Mouse (Mus musculus) hindlimb bud, embryonic 11.5 days (tissue): ENCODE data around the gene Tmbim1.
"Not testable (repeated sequence)": the region's sequence is repeated elsewhere in the genome, so short reads cannot be mapped to it uniquely, and the experiment has no call there.

Experiments used
- DNase-seq: peaks from one replicate; pipeline ENCODE4 v3.0.0-alpha.2; 2012; ENCODE audit warnings: low read depth, low spot score; ENCODE audit errors: extremely low spot score

The Tmbim1 gene

DNA sequence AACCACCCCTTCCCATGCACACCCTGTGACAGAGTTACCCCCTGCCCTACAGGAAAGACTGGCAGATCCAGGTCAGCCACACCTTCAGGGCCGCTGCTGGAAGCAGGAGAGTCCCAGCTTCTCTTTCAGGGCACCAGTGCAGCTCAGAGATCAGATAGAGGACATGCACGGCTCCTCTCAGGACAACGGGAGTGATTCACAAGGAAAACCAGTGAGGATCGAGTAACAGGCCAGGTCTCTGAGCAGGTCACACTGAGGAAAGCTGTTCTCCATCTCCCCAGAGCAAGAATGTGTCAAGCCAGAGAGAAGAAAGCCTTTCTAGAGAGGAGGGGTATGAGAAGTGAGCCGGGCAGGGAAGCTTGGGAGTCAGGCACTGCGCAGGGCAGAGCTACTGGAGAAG, 8.9 kb downstream of the Tmbim1 start:
- DNase-seq = no peak

DNA sequence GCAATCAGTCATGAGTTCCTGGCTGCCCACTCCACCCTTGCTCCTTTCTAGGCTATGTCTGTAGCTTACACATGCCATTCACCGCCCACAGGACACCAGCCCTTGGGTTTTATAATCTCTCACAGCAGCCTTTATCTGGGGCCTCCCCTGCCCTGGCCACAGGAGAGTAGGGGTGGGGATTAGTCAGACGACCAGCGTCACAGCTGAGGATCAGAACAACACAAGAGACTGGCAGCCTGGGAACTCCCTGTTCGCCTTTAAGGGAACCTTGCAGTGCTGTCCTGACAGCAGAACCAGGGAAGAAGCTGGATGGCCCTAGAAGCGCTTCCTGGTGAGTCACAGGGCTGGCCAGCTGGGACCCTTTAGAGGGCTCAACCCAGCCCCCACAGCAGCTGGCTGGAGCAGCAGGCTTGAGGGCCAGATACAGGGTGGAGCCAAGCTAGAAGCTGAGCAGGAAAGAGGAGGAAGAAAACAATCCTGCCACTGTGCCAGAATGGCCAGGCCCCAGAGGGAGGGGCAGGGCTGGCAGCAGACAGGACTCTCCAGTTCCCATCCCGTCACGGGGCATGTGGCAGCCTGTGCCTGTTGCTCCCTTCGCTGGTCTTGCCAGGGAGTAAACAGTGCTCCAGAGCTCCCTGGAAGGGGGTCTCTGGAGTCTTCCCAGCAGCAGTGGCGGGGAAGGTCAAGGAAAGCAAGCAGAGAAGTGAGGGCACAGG, 9.8 kb downstream of the Tmbim1 start:
- no peak for DNase-seq

DNA sequence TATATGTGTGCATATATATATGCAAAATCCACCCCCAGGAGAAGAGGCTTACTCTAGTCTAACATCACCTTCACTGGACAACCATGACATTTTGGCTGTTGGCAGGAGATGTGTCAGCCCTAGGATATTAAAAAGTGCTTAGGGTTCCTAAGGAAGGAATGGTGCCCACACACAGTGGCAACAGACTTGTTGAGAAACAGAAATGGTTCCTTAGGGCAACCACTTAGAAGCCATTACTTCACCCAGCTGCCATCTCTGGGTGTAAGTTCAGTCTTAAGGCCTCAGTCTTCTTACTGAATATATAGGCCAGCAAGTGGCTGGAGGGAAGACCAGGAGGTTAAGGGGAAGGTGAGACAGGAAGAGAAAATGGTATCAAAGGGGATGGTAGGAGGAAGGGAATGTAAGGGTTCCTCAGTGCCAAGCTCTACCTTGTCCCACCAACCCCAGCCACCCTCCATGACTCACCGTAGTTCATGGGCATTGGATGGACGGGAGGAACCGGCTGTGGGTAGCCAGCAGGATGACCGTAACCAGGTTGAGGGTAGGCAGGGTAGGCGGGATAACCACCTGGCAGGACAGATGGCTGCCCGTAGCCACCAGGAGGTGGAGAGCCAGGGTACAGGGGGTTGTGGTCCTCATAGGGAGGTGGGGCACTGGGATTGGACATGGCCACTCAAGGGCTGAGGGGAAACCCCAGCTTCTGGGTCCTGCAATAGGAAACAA, 10.5 kb downstream of the Tmbim1 start:
- no peak for DNase-seq

DNA sequence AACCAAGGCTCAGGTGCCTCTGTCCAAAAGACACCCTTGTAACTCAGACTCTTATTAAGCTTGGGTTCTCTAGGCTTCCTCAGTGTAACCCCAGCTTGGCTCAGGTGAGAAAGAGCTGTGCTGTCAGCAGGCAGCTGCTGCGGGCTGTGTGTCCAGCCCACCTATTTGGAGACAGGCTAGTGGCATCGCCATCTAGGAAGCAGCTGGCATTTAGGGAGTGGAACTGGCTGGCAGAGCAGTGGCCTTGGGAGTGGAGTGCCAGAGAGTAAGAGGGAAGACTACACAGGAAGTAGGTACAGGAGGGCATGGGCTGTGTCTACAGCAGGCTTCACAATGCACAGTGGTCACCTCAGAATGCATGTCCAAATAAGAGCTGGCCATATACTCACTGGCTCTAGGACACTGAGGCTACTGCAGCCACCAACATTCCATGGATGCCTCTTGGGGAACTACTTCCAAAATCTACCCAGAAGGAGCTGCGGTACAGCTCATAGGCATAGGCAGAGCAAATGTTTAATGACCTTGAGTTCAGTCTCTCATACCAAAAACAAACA, 11.3 kb downstream of the Tmbim1 start:
- no peak for DNase-seq

DNA sequence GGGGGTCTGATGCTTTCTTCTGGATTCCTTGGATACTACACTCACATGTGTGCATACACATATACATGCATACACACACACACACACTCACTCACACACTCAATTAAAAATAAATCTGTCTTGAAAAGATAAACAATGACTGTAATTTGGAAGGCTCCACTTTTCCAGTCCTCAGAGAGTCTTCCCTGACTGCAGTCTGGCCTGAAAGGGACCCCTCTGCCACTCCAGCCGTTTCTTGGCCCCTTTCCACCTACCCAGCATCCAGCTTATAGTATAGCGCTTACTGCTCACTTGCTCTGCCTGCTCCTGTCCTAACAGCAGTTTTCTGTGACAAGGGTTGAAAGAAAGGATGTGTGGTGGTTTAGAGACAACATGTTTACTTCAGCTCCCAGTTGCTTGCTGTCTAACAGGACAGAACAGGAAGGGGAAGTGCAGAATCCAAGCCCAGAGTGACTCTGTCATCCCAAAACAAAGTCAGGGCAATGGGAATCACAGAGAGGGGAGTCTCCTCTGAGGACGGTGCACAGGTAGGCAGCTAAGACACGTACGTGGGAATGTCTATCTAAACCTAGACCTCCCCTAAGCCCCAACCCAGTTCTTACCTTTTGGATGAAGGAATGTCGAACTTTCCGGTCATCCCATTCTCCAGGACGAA, 12.0 kb downstream of the Tmbim1 start:
- DNase-seq = no peak

DNA sequence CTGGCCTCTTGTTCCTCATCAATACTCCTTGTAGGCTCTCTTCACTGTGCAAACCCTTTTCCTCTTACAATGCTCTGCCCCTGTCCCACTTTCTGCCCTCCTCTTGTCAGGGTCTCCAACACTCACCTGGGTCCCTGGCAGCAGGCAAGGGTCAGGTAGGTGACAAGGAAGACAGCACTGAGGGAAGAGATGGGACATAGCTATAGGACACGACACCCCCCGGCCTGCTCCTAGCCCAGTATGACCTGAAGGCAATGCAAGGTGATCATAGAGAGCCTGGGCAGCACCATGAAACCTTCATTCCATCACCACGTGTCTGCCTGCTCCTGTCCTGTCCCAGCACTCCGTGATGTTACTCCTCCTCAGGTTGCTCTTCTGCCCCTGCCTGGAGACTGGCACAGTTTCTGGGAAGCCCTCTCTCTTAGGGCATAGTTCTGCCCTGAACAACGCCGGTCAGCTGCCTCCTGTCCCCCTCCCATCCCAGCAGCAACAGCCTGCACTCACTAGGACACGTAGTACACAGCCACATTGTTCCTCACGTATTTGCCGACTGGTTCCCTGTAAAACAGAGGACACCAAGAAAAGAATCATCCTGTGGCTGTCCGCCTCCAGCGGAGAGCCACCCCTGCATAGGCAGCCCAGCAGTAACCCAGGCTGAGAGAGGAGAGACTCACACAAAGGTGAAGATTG, 12.9 kb downstream of the Tmbim1 start:
- DNase-seq = no peak

DNA sequence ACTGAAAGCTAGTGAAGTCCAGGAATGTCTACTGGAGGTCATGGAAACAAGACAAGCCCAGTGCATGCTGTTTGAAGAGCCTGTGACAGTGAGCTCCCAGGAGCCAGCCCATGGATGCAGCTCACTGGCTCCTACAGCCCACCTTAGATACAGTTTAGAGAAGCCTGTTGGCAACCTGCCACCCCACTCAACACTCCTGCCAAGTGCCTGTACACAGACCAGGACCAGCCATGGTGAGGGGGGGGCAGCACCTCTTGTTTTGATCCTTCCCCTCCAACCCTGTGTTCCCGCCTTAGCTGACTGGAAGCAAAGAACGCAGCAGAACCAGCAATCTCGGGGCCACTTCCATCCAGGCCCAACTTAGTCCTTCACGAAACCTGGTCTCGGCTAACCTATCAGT, 15.3 kb downstream of the Tmbim1 start:
- no peak for DNase-seq

DNA sequence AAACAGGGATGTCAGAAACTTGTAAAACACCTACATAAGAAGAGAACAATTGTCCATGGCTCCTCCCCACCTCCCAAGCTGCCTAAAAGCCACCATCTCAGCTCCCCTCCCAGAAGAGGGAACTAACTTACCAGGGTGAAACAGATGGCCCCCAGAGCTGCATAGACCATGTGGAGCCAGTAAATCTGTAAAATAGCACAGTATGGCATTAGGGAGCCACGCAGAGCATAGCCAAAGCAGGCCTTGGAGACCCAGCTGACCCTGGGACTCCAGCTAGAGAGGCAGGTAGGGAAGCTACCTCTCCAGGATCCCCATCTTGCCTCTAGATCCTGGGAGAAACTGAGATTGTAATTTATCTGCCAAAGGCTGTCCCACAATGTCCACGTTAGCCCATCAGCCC, 15.7 kb downstream of the Tmbim1 start:
- DNase-seq = no peak

DNA sequence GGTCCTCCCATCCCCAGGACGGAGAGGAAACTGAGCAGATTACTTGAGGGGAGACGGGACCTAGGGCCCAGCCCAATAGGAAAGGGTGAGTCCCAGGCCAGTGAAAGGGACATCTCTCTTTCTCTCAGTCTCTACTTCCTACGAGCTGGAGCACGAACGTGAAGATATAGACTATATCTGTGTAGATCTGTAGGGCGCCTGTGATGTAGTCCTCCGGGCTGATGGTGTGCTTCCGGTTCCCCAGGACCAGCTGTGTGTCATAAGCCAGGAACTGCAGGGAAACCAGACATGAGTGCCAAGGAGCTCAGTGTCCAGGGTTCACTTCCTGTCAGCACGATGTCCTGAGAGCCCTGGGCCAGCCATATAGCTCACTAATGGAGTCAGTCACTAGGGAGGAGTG, 16.2 kb downstream of the Tmbim1 start:
- no peak for DNase-seq

DNA sequence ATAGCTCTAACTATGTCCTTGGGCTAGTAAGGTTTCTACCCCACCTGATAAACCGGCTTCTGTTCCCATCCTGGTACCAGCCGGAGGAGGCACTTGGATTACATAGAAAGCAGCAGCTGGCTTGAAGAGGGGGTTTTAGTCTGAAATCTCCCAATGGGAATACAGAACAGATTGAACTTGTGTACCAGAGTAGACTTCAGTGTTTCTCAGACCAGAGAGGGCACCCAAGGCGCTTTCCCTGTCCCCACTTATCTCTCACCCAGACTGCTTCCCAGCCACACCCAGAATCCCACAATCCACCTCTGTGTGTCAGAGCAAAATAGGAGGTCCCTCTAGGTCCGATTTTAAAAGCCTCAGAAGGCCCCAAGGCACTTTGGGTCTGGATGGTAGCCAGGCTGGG, 17.1 kb downstream of the Tmbim1 start:
- no peak for DNase-seq

DNA sequence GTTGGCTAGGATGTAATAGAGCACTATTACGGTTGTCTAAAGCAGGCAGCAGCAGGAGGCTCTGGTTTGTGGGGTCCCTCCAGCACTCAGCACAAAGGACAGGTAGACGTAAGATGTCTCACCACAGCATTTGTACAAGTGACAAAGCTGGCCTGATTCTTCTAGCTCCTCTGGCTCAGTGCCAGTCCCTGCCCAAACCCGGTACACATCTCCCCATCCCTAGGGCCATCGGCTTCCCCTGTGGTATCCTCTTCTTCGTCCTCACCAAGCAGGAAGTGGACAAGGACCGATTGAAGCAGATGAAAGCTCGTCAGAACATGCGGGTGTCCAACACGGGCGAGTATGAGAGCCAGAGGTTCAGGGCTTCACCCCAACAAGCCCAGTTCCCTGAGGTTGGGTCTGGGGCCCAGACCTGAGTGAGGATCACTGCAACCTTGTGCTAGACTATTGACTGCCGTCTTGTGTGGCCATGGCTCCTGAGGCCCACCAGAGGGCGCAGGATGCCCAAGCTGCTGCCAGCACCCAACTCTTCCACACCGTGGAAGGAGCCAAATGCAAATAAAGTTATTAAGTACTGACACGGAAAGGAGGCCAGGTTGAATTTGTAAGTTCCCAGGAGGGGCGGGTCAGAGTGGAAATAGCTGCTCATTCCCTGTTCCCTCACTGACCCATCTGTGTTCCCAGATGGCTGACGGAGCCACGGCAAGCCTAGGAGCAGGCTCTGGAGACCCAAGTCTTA, 18.4 kb downstream of the Tmbim1 start:
- not testable (repeated sequence) for DNase-seq

DNA sequence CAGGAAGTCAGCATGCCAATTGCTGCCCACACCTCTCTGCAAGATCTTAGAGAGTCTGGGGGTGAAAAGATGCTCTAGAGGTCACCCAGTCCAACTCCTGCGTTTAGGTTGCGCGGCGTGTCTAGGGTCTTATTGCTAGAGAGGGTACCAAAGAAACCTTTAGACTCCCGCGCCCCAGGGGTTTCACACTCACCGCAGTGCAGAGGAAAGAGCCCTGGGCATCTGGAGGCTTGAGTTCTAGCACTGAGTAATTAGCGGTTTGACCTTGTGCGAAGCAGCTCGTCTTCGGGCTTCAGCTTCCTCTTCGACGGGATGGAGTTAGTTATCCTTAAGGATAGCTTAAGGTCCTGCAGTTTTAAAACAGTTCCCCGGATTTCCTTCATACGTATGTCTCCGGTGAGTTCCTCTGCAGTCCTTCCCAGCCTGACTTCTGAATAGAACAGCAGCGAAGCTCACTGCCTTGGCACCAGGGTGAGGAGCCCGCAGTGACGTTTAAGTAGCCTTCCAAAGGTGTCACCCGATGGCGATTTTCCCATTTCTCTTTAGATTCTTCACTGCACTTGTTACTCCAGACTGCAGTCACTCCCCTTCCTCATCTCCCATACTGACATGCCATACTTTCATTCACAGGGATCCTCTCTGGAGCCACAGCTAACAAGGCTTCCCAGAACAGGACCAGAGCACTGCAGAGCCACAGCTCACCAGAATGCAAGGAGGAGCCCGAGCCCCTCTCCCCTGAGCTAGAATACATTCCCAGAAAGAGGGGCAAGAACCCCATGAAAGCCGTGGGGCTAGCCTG, 20.0 kb downstream of the Tmbim1 start:
- no peak for DNase-seq

DNA sequence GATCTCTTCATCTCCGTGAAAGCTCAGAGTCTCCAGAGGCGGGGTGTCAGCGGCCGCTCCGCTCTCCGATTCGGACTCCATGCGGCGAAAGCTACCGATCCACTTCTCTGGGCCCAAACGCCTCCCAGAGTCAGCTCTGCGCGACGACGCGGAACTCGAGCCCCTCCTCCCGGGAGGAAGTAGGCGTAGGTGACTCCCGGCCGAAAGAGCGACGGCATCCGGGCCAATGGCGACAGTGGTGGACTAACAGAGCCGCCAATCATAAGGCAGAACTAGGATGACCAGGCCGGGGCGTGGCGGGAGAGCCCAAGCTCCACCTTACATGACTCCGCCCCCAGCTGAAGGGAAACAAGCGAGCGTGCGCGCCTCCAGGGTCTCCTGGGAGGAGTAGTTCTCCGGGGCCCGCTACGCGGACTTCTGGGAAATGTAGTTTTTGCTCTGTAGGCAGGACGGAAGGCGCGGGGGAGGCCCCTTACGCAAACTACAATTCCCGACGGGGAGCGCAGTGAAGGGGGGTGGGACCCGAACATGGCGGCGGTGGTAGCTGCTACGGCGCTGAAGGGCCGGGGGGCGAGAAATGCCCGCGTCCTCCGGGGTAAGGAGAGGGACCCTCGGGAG, 20.8 kb downstream of the Tmbim1 start, which contains the start of the genes Aamp and Pnkd:
Gene Aamp (minus strand): TSS at position 196 of the 618 bp plus-strand sequence.
Gene Pnkd (plus strand): TSS at position 388 of the 618 bp plus-strand sequence.
- DNase-seq = peak; percentile 98

DNA sequence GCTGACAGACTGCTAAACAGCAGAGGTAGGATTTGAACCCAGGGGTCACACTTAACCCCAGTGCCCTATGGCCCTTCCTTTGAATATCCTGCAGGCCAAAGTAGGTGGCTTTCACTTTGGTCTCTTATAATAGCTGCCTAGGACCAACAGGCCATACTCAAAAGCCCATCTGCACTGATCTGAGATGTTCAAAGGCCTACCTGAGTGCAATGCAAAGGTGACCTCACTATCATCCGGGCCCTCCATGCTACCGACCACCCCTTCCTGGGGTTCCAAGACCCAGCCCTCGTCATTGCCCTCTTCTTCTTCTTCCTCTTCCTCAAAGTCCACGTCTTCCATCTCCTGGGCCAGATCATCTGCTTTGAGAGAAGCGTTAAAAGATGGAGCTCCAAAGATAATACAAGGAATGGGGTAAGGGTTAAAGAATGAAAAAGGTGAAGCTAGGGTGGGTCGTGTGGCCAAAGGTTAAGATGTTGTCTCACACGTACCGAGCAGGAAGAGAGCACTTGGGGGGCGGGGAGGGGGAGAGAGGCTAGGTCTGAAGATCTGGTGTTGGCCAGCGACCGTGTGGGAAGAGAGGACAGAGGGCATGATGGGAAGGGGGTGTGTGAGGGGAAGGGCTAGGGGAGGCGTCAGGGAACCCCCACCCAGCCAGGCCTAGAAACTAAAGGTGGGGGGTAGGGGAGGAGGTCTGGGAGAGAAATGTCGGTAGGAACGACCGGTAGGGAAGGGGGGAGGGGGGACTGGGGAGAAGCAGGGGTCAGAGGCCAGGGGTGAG, 21.5 kb downstream of the Tmbim1 start:
- DNase-seq = no peak

DNA sequence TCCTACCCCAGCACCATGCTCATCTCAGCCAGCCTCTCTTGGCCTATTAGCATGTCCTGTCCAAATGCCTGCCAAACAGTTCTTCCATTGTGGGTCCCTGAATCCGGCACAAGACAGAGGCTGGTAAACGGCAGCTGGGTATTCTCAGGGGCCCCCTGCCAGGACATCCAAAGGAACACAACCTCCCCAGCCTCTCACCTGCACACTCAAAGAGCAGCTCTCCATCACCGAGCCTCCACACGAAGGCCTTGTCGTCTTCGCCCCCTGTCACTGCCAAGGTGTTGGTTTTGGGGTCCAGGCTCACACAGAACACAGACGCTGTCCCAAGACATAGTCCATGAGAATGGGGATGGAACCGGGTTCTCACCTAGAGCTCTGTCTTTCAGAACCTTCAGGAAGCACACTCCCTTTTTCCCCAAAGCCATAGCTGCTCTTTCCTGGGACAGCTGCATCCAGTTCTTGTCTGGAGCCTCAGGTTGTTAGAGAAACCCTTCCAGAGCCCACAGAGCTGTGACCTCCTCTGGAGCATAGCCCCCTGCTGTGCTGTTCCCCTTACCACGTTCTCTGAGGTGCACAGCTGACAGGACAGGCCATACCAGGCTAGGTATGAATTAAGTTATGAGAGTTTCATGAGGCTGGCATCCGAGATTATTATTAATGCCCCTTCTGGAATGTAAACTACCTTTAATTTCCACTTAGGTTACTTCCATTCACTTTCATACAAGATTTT, 22.4 kb downstream of the Tmbim1 start:
- DNase-seq = no peak

DNA sequence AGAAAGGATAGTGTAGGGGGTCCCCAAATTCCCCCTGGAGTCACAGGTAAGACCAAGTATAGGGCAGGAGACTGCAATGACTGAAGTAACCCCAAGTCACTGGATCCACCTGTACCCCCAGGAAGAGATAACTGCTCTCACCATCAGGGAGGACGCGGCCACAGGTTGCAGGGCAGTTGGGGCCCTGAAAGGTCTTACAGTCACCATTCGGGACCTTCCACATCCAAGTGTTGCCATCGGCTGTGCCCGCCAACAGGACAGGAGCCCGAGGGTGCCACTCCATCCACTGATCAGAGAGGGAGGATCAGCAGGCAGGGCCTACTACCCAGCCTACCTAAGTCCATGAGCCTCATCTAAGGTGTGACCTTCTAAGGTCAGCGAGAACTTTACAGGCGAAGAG, 23.5 kb downstream of the Tmbim1 start:
- no peak for DNase-seq

DNA sequence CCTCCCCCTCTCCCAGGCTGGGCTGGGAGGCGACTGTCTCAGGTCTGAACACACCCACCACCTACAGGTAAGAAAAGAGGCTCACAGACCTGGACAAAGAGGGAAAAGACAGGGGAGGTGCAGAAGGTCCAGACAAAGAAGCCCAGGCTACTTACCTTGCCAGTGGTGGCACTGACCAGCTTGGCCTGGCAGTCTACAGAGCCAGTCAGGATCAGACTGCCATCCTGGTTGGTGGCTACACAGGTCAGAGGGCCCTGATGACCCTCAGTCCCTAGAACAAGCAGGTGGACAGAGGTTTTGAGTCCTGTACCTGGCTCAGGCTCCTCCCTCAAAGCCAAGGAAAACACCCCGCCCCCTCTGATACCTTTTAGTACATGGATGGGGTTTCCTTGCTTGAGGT, 24.1 kb downstream of the Tmbim1 start:
- DNase-seq = no peak
